Mouse (Mus musculus): ENCODE results near the gene Akap7.

Gene Akap7

GRCm38 (mm10) chr10:25133581-25133980 lies 174.1 kb downstream of the Akap7 start:
- no peak for DNase-seq (ENCODE audit: low spot score in 2 of 2)

- DNase-seq (ENCODE audit: low spot score in 2 of 2) = no peak
Measured at GRCm38 (mm10) chr10:25128455-25128863, 179.2 kb downstream of the Akap7 start.

GRCm38 (mm10) chr10:25126035-25126434 lies 181.6 kb downstream of the Akap7 start:
- no peak for DNase-seq (ENCODE audit: low spot score in 2 of 2)

GRCm38 (mm10) chr10:25120871-25121554 lies 186.7 kb downstream of the Akap7 start:
- DNase-seq (ENCODE audit: low spot score in 2 of 2) = no peak

All from spleen, postnatal 14 days (tissue).